Mouse (Mus musculus) embryonic fibroblast, embryonic 13.5 days (primary cell): ENCODE measurements around the gene Wdr60. TPM values are rescaled to one million over a fixed set of nuclear protein-coding genes. Genes with fewer than 3 reads are reported as not detected.
A peak's percentile ranks its signal among the peaks of the same experiment; 100 is the strongest.

ENCODE experiments used
- H3K27ac ChIP-seq: 2 replicates; pipeline ENCODE4 v1.5.1; 2012; ENCODE audit warnings: low read length, control low read depth, inconsistent platforms; ENCODE audit not compliant: insufficient read depth
- H3K4me1 ChIP-seq: 2 replicates; pipeline ENCODE4 v1.6.1; 2011; ENCODE audit warnings: low read length; ENCODE audit not compliant: control insufficient read depth, insufficient read depth
- H3K4me3 ChIP-seq: 2 replicates; pipeline ENCODE4 v1.5.1; 2011; ENCODE audit warnings: mild to moderate bottlenecking, control low read depth, low read length; ENCODE audit not compliant: insufficient read depth
- CTCF ChIP-seq: IDR thresholded peaks from 2 replicates; pipeline ENCODE4 v1.5.1; 2011; ENCODE audit warnings: mild to moderate bottlenecking, control low read depth, low read length, moderate library complexity, borderline replicate concordance; ENCODE audit not compliant: insufficient read depth
- POLR2A ChIP-seq: IDR thresholded peaks from 2 replicates; pipeline ENCODE4 v1.6.1; 2011; ENCODE audit warnings: low read depth, mild to moderate bottlenecking, control low read depth, low read length, moderate library complexity
- polyA plus RNA-seq: library from polyadenylated mRNA; stranded (reverse); fragments of >200 nt; gene quantifications from 2 replicates; pipeline ENCODE4 v1.2.4, GENCODE M21; 2011; ENCODE audit warnings: low read depth; ENCODE audit not compliant: missing spikeins, insufficient read length

Gene Wdr60
- polyA plus RNA-seq = 12.0 and 13.9 TPM in 2 replicates

DNA sequence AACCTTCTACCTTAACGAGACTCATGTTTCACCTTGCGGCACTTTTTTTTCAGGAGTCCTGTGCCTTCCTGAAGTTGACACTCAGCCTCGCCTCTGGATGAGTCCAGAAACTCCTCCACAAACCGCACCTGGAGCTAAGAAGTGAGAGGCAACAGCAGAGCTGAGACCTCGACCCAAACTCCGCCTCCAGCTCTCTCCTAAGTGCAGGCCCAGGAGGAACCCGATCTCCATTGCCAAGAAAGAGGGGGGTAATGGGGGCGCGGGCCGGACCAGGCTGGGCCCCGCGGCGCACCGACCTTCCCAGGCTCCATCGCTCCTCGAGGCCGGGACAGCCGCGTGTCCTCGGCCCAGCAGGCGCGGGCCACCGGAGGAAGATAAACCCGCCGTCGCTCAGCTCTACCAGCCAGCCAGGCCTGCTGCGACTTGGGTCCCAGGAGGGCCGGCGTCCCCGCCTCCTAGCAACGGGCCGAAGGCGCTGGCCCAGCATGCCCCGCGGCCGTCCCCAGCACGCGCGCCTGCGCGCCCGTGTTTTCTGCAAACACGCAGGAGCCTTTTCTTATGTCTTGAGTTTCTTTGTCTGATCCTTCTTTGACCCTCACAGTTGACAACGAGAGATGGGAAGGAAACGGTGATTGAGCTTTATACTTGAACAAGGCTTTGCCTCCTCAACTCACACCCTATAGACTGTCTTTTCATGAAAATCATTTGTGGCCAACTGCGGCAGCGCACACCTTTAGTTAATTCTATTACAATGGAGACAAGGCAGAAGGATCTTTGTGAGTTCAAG is at the start of gene Wdr60:
Wdr60 (minus strand) TSS at position 468 of the 787 bp plus-strand sequence.
- TF ChIP-seq CTCF (no peak), POLR2A (peak; percentile 86)
- Histone ChIP-seq H3K4me1 (peaks cover 4% of the 10 kb centered on the region), H3K4me3 (peak within 1 kb of the TSS; percentile 92), H3K27ac (no peak within 1 kb of the TSS)

DNA sequence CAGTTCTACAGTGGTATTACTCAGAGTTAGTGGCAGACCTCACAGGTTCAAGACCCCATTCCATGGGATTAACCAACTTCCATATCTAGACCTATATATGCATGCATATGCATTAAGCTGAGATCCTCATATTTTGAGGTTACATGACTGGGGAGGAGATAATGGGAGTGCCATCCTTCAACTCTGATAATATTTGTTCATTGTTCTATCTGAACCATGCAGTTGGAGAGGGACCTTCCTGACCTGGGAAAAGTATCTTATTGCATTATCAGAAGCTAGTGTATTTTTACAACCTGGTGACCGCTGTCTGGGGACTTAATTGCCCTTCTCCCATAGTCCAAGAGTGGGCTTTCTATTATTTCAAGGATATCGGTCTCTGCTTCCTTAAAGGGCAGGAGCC is 45.8 kb upstream of the Wdr60 start:
- 0 out of 2 replicates have a peak, but pooled peaks cover 2% of the 10 kb centered on the region for H3K4me1 ChIP-seq

GRCm38 (mm10) chr12:116307870-116308269 is 45.0 kb upstream of the Wdr60 start:
- Histone ChIP-seq H3K4me3 (no peak overlapping the region), H3K27ac (peak overlapping the region; percentile 54; the same call in 1 of the 2 replicates), H3K4me1 (0 out of 2 replicates have a peak, but pooled peaks cover 2% of the 10 kb centered on the region)
- TF ChIP-seq POLR2A (no peak), CTCF (no peak)

More for the DNA sequence above, 45.8 kb upstream of the Wdr60 start:
- TF ChIP-seq POLR2A (no peak), CTCF (no peak)
- Histone ChIP-seq H3K4me3 (no peak overlapping the region), H3K27ac (no peak overlapping the region)

- TF ChIP-seq POLR2A = no peak
- TF ChIP-seq CTCF = no peak
- H3K4me3 ChIP-seq = no peak overlapping the region
- H3K4me1 ChIP-seq = 0 out of 2 replicates have a peak, but pooled peaks cover 2% of the 10 kb centered on the region
- no peak overlapping the region for H3K27ac ChIP-seq
These were observed 43.2 kb upstream of the Wdr60 start for GRCm38 (mm10) chr12:116306042-116306441.

DNA sequence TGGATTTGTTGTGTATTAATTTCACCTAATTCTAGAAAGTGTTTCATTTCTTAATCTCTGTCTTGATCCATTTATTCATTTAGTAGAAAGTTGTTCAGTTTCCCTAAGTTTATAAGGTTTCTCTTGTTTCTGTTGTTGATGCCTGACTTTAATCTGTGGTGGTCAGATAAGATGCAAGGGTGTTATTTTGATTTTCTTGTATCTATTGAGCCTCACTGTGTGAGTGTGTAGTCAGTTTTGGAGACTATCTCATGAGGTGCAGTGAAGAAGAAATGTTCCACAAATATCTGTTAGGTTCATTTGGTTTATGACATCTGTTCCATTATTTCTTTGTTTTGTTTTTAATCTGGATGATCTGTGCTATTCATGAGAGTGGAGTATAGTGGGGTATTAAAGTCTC is 39.4 kb upstream of the Wdr60 start:
- no peak for TF ChIP-seq POLR2A
- TF ChIP-seq CTCF = no peak
- H3K4me1 ChIP-seq = no peaks in the 10 kb centered on the region
- H3K27ac ChIP-seq = no peak overlapping the region
- H3K4me3 ChIP-seq = no peak overlapping the region

DNA sequence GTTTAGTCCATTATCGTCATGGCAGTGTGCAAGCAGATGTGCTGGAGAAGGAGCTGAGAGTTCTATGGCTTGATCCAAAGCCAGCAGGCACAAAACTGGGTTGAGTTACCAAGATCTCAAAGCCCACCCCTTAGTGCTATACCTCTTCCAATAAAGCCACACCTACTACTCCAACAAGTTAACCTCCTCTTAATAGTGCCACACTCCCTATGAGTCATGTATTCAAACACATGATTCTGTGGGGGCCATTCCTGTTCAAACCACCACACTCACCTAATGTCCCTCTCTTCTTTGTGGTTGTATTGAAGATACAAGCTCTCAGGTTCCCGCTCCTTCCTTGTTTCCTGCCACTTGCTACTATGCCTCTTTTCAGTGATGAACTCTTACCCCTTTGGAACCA is 37.1 kb upstream of the Wdr60 start:
- TF ChIP-seq POLR2A (no peak), CTCF (no peak)
- Histone ChIP-seq H3K4me1 (peaks cover 2% of the 10 kb centered on the region; the same call in 1 of the 2 replicates), H3K27ac (no peak overlapping the region), H3K4me3 (no peak overlapping the region)

GRCm38 (mm10) chr12:116293599-116294292 is 30.9 kb upstream of the Wdr60 start:
- TF ChIP-seq POLR2A = no peak
- no peak for TF ChIP-seq CTCF
- Histone ChIP-seq H3K4me1 (peaks cover 14% of the 10 kb centered on the region), H3K27ac (peak overlapping the region; percentile 100), H3K4me3 (no peak overlapping the region)

- no peak overlapping the region for H3K4me3 ChIP-seq
- TF ChIP-seq CTCF (no peak), POLR2A (no peak)
- peaks cover 14% of the 10 kb centered on the region for H3K4me1 ChIP-seq
- H3K27ac ChIP-seq = no peak overlapping the region
These were observed 30.4 kb upstream of the Wdr60 start for GRCm38 (mm10) chr12:116293185-116293584.

GRCm38 (mm10) chr12:116283511-116283910 is 20.7 kb upstream of the Wdr60 start:
- H3K27ac ChIP-seq = no peak overlapping the region
- H3K4me3 ChIP-seq = peak overlapping the region; percentile 27; the same call in 1 of the 2 replicates
- TF ChIP-seq CTCF = no peak
- TF ChIP-seq POLR2A = no peak
- peaks cover 5% of the 10 kb centered on the region for H3K4me1 ChIP-seq
